Mouse (Mus musculus) c-Kit-positive CD71-positive TER-119-positive erythroid progenitor cells, embryonic 14.5 days (primary cell): ENCODE results near the gene Olfr776.
"Not testable (repeated sequence)": the region's sequence is repeated elsewhere in the genome, so short reads cannot be mapped to it uniquely, and the experiment has no call there.

Experiments
- DNase-seq: peaks from one replicate; pipeline ENCODE4 v3.0.0-alpha.2; 2013; ENCODE audit warnings: low spot score

Olfr776 gene

GRCm38 (mm10) chr10:129258827-129259226 lies at the start of gene Olfr776:
TSS of gene Olfr776 (plus strand) at chr10:129259127.
- no peak for DNase-seq

- no peak for DNase-seq
Observed at GRCm38 (mm10) chr10:129230737-129231136, 28.2 kb upstream of the Olfr776 start.

- no peak for DNase-seq
Observed at GRCm38 (mm10) chr10:129235904-129236303, 23.0 kb upstream of the Olfr776 start, which contains the start of gene Olfr774. TSS of gene Olfr774 (plus strand) at chr10:129236204.

- no peak for DNase-seq
Observed at GRCm38 (mm10) chr10:129248112-129248511, 10.8 kb upstream of the Olfr776 start, which contains the start of gene Olfr775. TSS of gene Olfr775 (plus strand) at chr10:129248412.

- no peak for DNase-seq
Observed at GRCm38 (mm10) chr10:129271081-129271535, 12.2 kb downstream of the Olfr776 start, which contains the start of gene Olfr777. TSS of gene Olfr777 (minus strand) at chr10:129271485.

- DNase-seq = not testable (repeated sequence)
Observed at GRCm38 (mm10) chr10:129312973-129313372, 54.0 kb downstream of the Olfr776 start.

- not testable (repeated sequence) for DNase-seq
Observed at GRCm38 (mm10) chr10:129313521-129313920, 54.6 kb downstream of the Olfr776 start.
